Mouse (Mus musculus) heart, adult 2 months (tissue): ENCODE results near the gene Ado. TPM values are rescaled to one million over a fixed set of nuclear protein-coding genes. Genes with fewer than 3 reads are reported as not detected.

Experiments used
- DNase-seq, 2 experiments: peaks; one replicate each; pipeline ENCODE4 v3.0.0; 2021
- H3K27ac ChIP-seq: fragments of 200-600 bp; 2 replicates; pipeline ENCODE4 v1.8.1; 2022
- H3K27me3 ChIP-seq: fragments of 200-500 bp; 2 replicates; pipeline ENCODE4 v1.6.1; 2012; ENCODE audit warnings: mild to moderate bottlenecking, low read length, inconsistent platforms, mixed read lengths; ENCODE audit not compliant: control insufficient read depth, insufficient read depth
- H3K36me3 ChIP-seq: fragments of 200-500 bp; 2 replicates; pipeline ENCODE4 v1.6.1; 2012; ENCODE audit warnings: low read length, inconsistent platforms; ENCODE audit not compliant: control insufficient read depth, insufficient read depth
- H3K4me1 ChIP-seq: fragments of 200-500 bp; 2 replicates; pipeline ENCODE4 v1.6.1; 2011; ENCODE audit warnings: low read length; ENCODE audit not compliant: control insufficient read depth, insufficient read depth
- H3K4me3 ChIP-seq: fragments of 200-600 bp; 2 replicates; pipeline ENCODE4 v1.8.1; 2022
- H3K79me2 ChIP-seq: fragments of 200-500 bp; replicated peaks from 2 replicates; pipeline ENCODE4 v1.6.1; 2012; ENCODE audit warnings: mild to moderate bottlenecking, inconsistent platforms, low read length, moderate library complexity, mixed read lengths; ENCODE audit not compliant: control insufficient read depth, insufficient read depth
- H3K9ac ChIP-seq: fragments of 200-500 bp; 2 replicates; pipeline ENCODE4 v1.6.1; 2012; ENCODE audit warnings: low read depth, mild to moderate bottlenecking, control low read depth, inconsistent platforms, low read length, mixed read lengths
- CTCF ChIP-seq: fragments of 200-600 bp; IDR thresholded peaks from 2 replicates; pipeline ENCODE4 v1.8.1; 2022; ENCODE audit warnings: antibody characterized with exemption, mild to moderate bottlenecking, moderate library complexity
- EP300 ChIP-seq: fragments of 200-500 bp; IDR thresholded peaks from 2 replicates; pipeline ENCODE4 v1.6.1; 2011; ENCODE audit warnings: low read depth, low read length, control low read depth; ENCODE audit not compliant: insufficient read depth
- POLR2A ChIP-seq: fragments of 200-500 bp; IDR thresholded peaks from 2 replicates; pipeline ENCODE4 v1.6.1; 2011; ENCODE audit warnings: mild to moderate bottlenecking, low read depth, low read length, control low read depth; ENCODE audit not compliant: insufficient read depth
- WGBS: fragments of 180-500 bp; shearing (Covaris S2); methylation state at CpG from one replicate; pipeline ENCODE4 v1.1.7; 2018; 5-methylcytosine and 5-hydroxymethylcytosine counted together
- intact Hi-C: fragments of 180-260 bp; cut with DNase I; formaldehyde crosslinking; loops from one replicate; pipeline ENCODE4 v1.15.1; 2025
- polyA plus RNA-seq: library from polyadenylated mRNA; depleted of rRNA; stranded (reverse); fragments of >200 nt; gene quantifications from 2 replicates; pipeline ENCODE4 v1.2.3, GENCODE M21; 2012
- total RNA-seq, 2 experiments: library from RNA; stranded (reverse); gene quantifications; 2 replicates each; pipeline ENCODE4 v1.2.3; 2021

The Ado gene
- total and polyA plus RNA-seq, 3 experiments = 6.3 to 17.7 (median 17.3) TPM

DNA sequence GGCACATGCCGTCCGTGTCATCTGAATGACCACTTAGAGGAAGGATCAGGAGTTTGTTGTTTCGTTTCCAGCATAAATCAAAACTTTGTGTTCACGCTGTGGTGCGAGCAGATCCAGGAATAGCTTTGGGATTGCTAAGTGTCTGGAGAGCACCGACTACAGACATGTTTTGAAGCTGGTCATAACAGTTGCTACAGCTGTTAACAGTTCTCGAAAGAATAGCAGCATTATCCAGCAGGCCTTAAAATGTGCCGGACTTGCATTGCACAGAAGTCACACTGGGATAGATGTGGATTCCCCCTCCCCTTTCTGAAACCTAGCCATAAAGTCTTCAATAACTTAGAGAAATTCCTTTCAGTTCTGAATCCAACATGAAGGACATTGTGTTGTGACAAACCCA is 24.6 kb upstream of the Ado start:
- Histone ChIP-seq H3K36me3 (no peaks in the 10 kb centered on the region), H3K9ac (no peak overlapping the region), H3K79me2 (no peaks in the 10 kb centered on the region), H3K27ac (no peak overlapping the region), H3K4me3 (no peak overlapping the region), H3K4me1 (no peaks in the 10 kb centered on the region), H3K27me3 (no peaks in the 10 kb centered on the region)
- no peak for DNase-seq
- TF ChIP-seq EP300 = no peak
- TF ChIP-seq CTCF = no peak
- TF ChIP-seq POLR2A = no peak
- whole genome bisulfite sequencing = 46% methylated on average over 8 of the region's 8 CpGs
- intact Hi-C loops = no loop called here

DNA sequence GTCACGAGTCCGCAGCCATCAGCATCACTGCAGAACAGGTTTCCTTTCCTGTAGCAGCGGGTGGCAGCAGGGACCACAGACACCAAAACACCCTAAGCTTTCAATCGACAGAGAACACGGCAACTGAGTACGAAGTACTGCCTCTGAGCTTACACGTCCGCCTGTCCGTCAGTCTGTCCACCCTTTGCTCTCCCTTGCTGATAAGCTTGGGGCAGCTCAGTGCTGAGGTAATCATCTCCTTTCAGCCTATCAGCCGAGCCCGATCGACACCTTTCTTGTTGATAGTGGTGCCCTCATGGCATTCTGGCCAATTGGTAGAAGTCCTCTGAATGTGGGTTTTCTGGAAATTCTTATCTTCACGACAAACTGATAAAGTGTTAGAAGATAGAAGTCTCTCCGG is 22.7 kb upstream of the Ado start:
- intact Hi-C loops = no loop called here
- TF ChIP-seq CTCF = no peak
- no peak for TF ChIP-seq EP300
- TF ChIP-seq POLR2A = no peak
- Histone ChIP-seq H3K27ac (no peak overlapping the region), H3K27me3 (no peaks in the 10 kb centered on the region), H3K36me3 (no peaks in the 10 kb centered on the region), H3K79me2 (no peaks in the 10 kb centered on the region), H3K4me1 (no peaks in the 10 kb centered on the region), H3K9ac (no peak overlapping the region), H3K4me3 (no peak overlapping the region)
- DNase-seq = no peak
- WGBS = 69% methylated on average over 14 of the region's 14 CpGs

DNA sequence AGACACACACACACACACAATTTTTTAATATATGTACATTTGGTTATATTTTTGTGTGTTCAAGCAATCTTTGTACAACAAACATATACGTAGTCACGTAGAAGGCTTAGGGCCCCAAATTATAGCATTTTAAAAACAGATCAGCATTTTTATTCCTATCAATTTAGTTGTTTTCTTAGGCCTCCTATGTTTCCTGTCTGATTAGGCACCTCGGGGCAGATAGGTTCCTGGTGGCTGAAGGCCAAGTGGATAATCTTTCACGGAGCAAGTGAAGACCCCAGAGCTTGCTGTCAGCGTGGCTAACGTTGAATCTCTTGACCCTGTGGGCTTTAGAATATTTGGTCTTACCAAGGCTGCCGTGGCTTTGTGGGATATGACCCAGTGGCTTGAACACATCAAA is 20.8 kb upstream of the Ado start:
- Histone ChIP-seq H3K36me3 (no peaks in the 10 kb centered on the region), H3K4me3 (no peak overlapping the region), H3K9ac (no peak overlapping the region), H3K27ac (no peak overlapping the region), H3K27me3 (no peaks in the 10 kb centered on the region), H3K4me1 (no peaks in the 10 kb centered on the region; the same call in 1 of the 2 replicates), H3K79me2 (no peaks in the 10 kb centered on the region)
- WGBS = 43% methylated on average over 7 of the region's 7 CpGs
- DNase-seq = no peak
- intact Hi-C loops = no loop called here
- TF ChIP-seq EP300 (no peak), POLR2A (no peak), CTCF (no peak)

DNA sequence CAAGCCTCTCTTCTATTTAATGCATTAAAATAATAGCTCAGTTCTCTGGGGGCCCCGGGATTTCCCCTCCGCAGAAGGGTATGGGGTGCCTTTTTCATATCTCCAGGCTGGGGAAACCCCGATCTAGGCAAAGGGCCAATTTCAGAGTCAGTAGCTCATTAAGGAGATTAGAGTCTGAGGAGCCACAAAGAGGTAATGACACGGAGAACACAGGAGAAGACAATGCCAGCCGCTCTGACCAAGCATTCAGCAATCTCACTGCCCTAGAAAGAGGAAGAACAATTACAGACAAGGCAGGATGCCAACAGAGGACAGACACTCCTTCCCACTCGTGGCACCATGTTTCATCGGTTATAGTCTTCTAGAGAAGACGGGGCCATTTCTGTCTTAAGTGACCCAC is 17.3 kb upstream of the Ado start:
- Histone ChIP-seq H3K4me3 (no peak overlapping the region), H3K79me2 (no peaks in the 10 kb centered on the region), H3K27me3 (no peaks in the 10 kb centered on the region), H3K27ac (no peak overlapping the region), H3K9ac (no peak overlapping the region), H3K36me3 (no peaks in the 10 kb centered on the region), H3K4me1 (no peaks in the 10 kb centered on the region; the same call in 1 of the 2 replicates)
- no peak for DNase-seq
- intact Hi-C loops = no loop called here
- WGBS = 33% methylated on average over 8 of the region's 8 CpGs
- TF ChIP-seq CTCF (no peak), EP300 (no peak), POLR2A (no peak)

DNA sequence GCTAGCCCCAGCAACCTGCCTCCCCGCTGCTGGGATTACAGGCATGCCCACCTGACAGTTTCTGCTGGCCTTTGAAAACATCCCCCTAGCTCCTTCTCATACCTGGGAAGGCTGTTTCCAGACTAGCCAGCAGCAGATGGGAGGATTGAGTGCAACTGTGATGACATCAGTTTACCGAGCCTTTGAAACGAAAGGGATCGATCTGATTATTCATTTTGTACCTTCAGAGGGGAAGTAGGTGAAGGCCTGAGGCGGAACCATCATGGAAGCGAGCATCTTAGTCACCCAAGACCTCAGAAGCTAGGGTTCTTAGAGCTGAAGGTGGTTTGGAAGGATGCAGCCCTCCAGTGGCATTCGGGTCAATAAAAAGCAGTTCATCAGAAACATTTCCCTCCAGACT is 15.8 kb upstream of the Ado start:
- TF ChIP-seq POLR2A (no peak), EP300 (no peak), CTCF (no peak)
- H3K27me3 ChIP-seq = no peaks in the 10 kb centered on the region
- H3K4me1 ChIP-seq = no peaks in the 10 kb centered on the region; the same call in 1 of the 2 replicates
- H3K79me2 ChIP-seq = no peaks in the 10 kb centered on the region
- no peak overlapping the region for H3K9ac ChIP-seq
- DNase-seq = no peak
- H3K36me3 ChIP-seq = no peaks in the 10 kb centered on the region
- intact Hi-C loops = no loop called here
- 90% methylated on average over 7 of the region's 7 CpGs for whole genome bisulfite sequencing
- no peak overlapping the region for H3K27ac ChIP-seq
- no peak overlapping the region for H3K4me3 ChIP-seq

DNA sequence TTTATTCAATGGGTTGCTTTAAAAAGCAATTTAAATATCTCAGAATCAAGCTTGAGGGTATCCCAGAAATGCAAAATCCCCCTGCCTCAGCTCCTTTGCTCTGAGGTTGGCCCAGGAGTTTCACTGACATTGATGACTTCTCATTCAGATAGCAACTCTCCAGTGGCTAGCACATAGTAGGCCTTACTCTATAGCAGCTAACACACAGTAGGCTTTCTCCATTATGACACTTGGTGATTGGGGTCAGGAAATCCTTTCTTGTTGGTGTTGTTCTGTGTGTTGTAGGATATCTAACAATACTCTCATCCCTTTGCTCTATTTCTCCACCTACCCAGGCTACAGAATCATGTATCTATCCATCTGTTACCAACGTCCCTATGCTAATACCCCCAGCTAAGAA is 12.4 kb upstream of the Ado start:
- DNase-seq = no peak
- WGBS = 64% methylated on average over 1 of the region's 1 CpGs
- Histone ChIP-seq H3K36me3 (no peaks in the 10 kb centered on the region), H3K4me3 (no peak overlapping the region), H3K27me3 (no peaks in the 10 kb centered on the region), H3K9ac (no peak overlapping the region), H3K27ac (no peak overlapping the region), H3K4me1 (no peaks in the 10 kb centered on the region; the same call in 1 of the 2 replicates), H3K79me2 (no peaks in the 10 kb centered on the region)
- intact Hi-C loops = no loop called here
- no peak for TF ChIP-seq EP300
- no peak for TF ChIP-seq CTCF
- no peak for TF ChIP-seq POLR2A

GRCm38 (mm10) chr10:67559765-67560394 is 11.1 kb upstream of the Ado start:
- no peak overlapping the region for H3K27ac ChIP-seq
- H3K27me3 ChIP-seq = no peaks in the 10 kb centered on the region
- intact Hi-C loops = no loop called here
- WGBS = 83% methylated on average over 13 of the region's 13 CpGs
- no peak for DNase-seq
- H3K4me1 ChIP-seq = no peaks in the 10 kb centered on the region
- no peak for TF ChIP-seq POLR2A
- TF ChIP-seq EP300 = no peak
- TF ChIP-seq CTCF = no peak
- H3K79me2 ChIP-seq = no peaks in the 10 kb centered on the region
- no peak overlapping the region for H3K4me3 ChIP-seq
- H3K36me3 ChIP-seq = no peaks in the 10 kb centered on the region
- no peak overlapping the region for H3K9ac ChIP-seq
